Mouse (Mus musculus): ENCODE measurements around the gene Gm20683. TPM values are rescaled to one million over a fixed set of nuclear protein-coding genes. Genes with fewer than 3 reads are reported as not detected.
"Not testable (repeated sequence)": the region's sequence is repeated elsewhere in the genome, so short reads cannot be mapped to it uniquely, and the experiment has no call there.

Gm20683 gene
- polyA plus RNA-seq, 1 experiment from 2014 or later, result 2.6 TPM

- Histone ChIP-seq H3K4me2 (replicated peaks; ENCODE audit: low read depth, low read length) (no peak overlapping the region; the same call in 1 of the 2 replicates), H3K9me3 (ENCODE audit: control insufficient read depth, low read length) (no peaks in the 10 kb centered on the region), H3K9ac (ENCODE audit: low read depth, low read length) (no peak overlapping the region), H3K4me1 (ENCODE audit: control insufficient read depth, insufficient read depth, low read length) (peaks cover 12% of the 10 kb centered on the region), H3K27ac (ENCODE audit: low read depth, low read length) (no peak overlapping the region), H3K27me3 (ENCODE audit: control insufficient read depth, insufficient read depth, low read length) (peaks cover 34% of the 10 kb centered on the region), H3K36me3 (ENCODE audit: control insufficient read depth, insufficient read depth, low read length) (no peaks in the 10 kb centered on the region), H3K4me3 (ENCODE audit: low read length) (no peak overlapping the region)
- ATAC-seq (ENCODE audit: low FRiP score, low TSS enrichment), result peak; percentile 41; the same call in 1 of the 2 replicates
- 1% methylated on average over 20 of the region's 20 CpGs for WGBS
Measured at GRCm38 (mm10) chr17:25813471-25813870, 28.1 kb downstream of the Gm20683 start.

DNA sequence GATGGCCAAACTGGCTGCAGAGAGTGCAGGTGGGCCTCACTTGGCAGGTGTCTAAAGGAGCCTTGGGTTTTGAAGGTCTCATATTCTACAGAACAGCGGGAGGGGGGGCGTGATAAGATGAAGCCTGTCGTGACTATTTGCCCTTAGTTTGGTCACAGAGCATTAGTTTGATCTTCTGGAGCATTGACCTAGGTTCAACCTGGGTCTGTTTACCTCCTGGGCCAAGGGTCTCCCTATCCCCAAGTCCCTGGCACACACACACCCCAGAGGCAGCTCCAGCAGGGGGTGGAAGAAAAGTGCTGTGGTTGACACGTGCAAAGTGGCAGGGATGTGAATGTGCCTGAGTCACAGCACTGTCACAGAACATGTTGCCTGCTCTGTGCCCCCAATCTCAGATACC is 30.7 kb downstream of the Gm20683 start:
- WGBS, result 71% methylated on average over 4 of the region's 4 CpGs
- Histone ChIP-seq H3K9me3 (ENCODE audit: control insufficient read depth, low read length) (no peaks in the 10 kb centered on the region), H3K27me3 (ENCODE audit: control insufficient read depth, insufficient read depth, low read length) (peaks cover 27% of the 10 kb centered on the region), H3K4me2 (replicated peaks; ENCODE audit: low read depth, low read length) (no peak overlapping the region), H3K27ac (ENCODE audit: low read depth, low read length) (no peak overlapping the region), H3K4me3 (ENCODE audit: low read length) (no peak overlapping the region), H3K36me3 (ENCODE audit: control insufficient read depth, insufficient read depth, low read length) (no peaks in the 10 kb centered on the region), H3K9ac (ENCODE audit: low read depth, low read length) (no peak overlapping the region), H3K4me1 (ENCODE audit: control insufficient read depth, insufficient read depth, low read length) (peaks cover 12% of the 10 kb centered on the region)
- no peak for ATAC-seq (ENCODE audit: low FRiP score, low TSS enrichment)

GRCm38 (mm10) chr17:25809606-25810340 is 31.8 kb downstream of the Gm20683 start:
- 7% methylated on average over 25 of the region's 25 CpGs for WGBS
- Histone ChIP-seq H3K27ac (ENCODE audit: low read depth, low read length) (no peak overlapping the region), H3K9me3 (ENCODE audit: control insufficient read depth, low read length) (no peaks in the 10 kb centered on the region), H3K4me2 (replicated peaks; ENCODE audit: low read depth, low read length) (peak overlapping the region; percentile 99), H3K36me3 (ENCODE audit: control insufficient read depth, insufficient read depth, low read length) (no peaks in the 10 kb centered on the region), H3K27me3 (ENCODE audit: control insufficient read depth, insufficient read depth, low read length) (peaks cover 27% of the 10 kb centered on the region), H3K4me3 (ENCODE audit: low read length) (peak overlapping the region; percentile 68), H3K4me1 (ENCODE audit: control insufficient read depth, insufficient read depth, low read length) (peaks cover 12% of the 10 kb centered on the region), H3K9ac (ENCODE audit: low read depth, low read length) (peak overlapping the region; percentile 63)
- peak; percentile 41; the same call in 1 of the 2 replicates for ATAC-seq (ENCODE audit: low FRiP score, low TSS enrichment)

DNA sequence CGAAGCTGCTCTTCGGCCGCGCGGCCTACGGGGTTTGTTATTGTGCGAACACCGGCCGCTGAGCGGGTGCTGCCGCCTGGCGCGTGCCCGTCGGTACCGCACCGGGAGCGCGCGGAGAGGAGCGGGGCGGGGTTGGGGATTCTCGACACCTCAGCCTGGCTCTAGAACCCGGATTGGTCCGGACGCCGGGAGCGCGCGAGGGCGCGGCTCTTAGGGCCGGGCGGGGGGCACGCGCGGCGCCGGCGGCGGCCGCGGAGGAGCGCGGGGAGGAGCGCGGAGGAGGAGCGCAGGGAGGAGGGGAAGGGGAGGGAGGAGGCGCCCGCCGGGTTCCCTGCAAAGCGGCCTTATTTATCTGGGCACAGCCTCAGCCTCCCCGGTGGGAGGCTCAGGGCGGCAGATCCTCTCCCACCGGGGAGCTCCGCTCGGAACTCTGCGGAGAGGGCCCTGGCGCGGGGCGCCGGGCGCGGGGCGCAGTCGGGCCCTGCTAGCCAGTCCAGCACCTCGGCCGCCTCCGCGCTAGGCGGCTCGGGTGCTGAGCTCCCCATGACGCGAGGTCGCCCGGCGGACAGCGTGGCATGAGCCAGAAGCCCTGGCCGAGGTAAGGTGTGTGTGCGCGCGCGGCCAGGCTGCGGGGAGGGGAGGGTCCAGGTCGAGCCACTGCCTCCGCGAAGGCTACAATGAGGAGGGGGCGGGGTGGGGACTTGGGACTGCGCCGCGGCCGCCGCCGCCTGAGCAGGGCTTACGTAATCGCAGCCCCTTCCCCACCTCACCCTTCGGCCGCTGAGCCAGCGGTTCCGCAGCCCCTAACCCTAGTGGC is 32.6 kb downstream of the Gm20683 start, which contains the start of gene Fbxl16:
Fbxl16 (plus strand) TSS at position 297 of the 817 bp plus-strand sequence.
- Histone ChIP-seq H3K4me3 (ENCODE audit: low read length) (peak within 1 kb of the TSS; percentile 68), H3K9ac (ENCODE audit: low read depth, low read length) (peak within 1 kb of the TSS; percentile 63), H3K27ac (ENCODE audit: low read depth, low read length) (no peak within 1 kb of the TSS), H3K4me1 (ENCODE audit: control insufficient read depth, insufficient read depth, low read length) (peaks cover 12% of the 10 kb centered on the region), H3K27me3 (ENCODE audit: control insufficient read depth, insufficient read depth, low read length) (peaks cover 27% of the 10 kb centered on the region), H3K9me3 (ENCODE audit: control insufficient read depth, low read length) (no peaks in the 10 kb centered on the region), H3K36me3 (ENCODE audit: control insufficient read depth, insufficient read depth, low read length) (no peaks in the 10 kb centered on the region), H3K4me2 (replicated peaks; ENCODE audit: low read depth, low read length) (peak within 1 kb of the TSS; percentile 99)
- peak; percentile 82 for ATAC-seq (ENCODE audit: low FRiP score, low TSS enrichment)
- WGBS, result under 1% methylated on average over 89 of the region's 100 CpGs

GRCm38 (mm10) chr17:25808028-25808427 is 33.5 kb downstream of the Gm20683 start:
- no peaks in the 10 kb centered on the region for H3K36me3 ChIP-seq (ENCODE audit: control insufficient read depth, insufficient read depth, low read length)
- H3K27ac ChIP-seq (ENCODE audit: low read depth, low read length), result no peak overlapping the region
- no peak for ATAC-seq (ENCODE audit: low FRiP score, low TSS enrichment)
- H3K27me3 ChIP-seq (ENCODE audit: control insufficient read depth, insufficient read depth, low read length), result peaks cover 27% of the 10 kb centered on the region
- H3K4me3 ChIP-seq (ENCODE audit: low read length), result no peak overlapping the region; the same call in 1 of the 2 replicates
- H3K9me3 ChIP-seq (ENCODE audit: control insufficient read depth, low read length), result no peaks in the 10 kb centered on the region
- 43% methylated on average over 5 of the region's 5 CpGs for WGBS
- peaks cover 8% of the 10 kb centered on the region for H3K4me1 ChIP-seq (ENCODE audit: control insufficient read depth, insufficient read depth, low read length)
- H3K9ac ChIP-seq (ENCODE audit: low read depth, low read length), result no peak overlapping the region
- no peak overlapping the region for H3K4me2 ChIP-seq (replicated peaks; ENCODE audit: low read depth, low read length)

DNA sequence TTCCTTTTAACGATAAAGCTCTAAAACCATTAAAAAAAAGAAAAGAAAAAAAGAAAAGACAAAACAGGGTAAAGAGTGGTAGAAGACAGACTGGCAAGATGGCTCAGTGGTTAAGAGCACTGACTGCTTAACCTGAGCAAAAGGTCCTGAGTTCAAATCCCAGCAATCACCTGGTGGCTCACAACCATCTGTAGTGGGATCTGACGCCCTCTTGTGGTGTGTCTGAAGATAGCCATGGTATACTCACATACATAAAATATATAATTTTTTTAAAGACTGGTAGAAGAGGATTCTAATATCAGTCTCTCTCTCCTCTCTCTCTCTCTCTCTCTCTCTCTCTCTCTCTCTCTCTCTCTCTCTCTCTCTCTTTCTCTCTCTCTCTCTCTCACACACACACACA is 34.1 kb downstream of the Gm20683 start:
- not testable (repeated sequence) for H3K9ac ChIP-seq (ENCODE audit: low read depth, low read length); H3K4me2 ChIP-seq (replicated peaks; ENCODE audit: low read depth, low read length); H3K36me3 ChIP-seq (ENCODE audit: control insufficient read depth, insufficient read depth, low read length); H3K4me1 ChIP-seq (ENCODE audit: control insufficient read depth, insufficient read depth, low read length); H3K4me3 ChIP-seq (ENCODE audit: low read length); ATAC-seq (ENCODE audit: low FRiP score, low TSS enrichment); H3K9me3 ChIP-seq (ENCODE audit: control insufficient read depth, low read length); H3K27ac ChIP-seq (ENCODE audit: low read depth, low read length)
- WGBS, result 55% methylated on average over 2 of the region's 2 CpGs
- peaks cover 27% of the 10 kb centered on the region for H3K27me3 ChIP-seq (ENCODE audit: control insufficient read depth, insufficient read depth, low read length)

GRCm38 (mm10) chr17:25806507-25806906 is 35.1 kb downstream of the Gm20683 start:
- WGBS, result 79% methylated on average over 4 of the region's 4 CpGs
- ATAC-seq (ENCODE audit: low FRiP score, low TSS enrichment), result no peak
- no peak overlapping the region for H3K9ac ChIP-seq (ENCODE audit: low read depth, low read length)
- H3K4me2 ChIP-seq (replicated peaks; ENCODE audit: low read depth, low read length), result no peak overlapping the region
- H3K27me3 ChIP-seq (ENCODE audit: control insufficient read depth, insufficient read depth, low read length), result peaks cover 27% of the 10 kb centered on the region
- no peaks in the 10 kb centered on the region for H3K9me3 ChIP-seq (ENCODE audit: control insufficient read depth, low read length)
- H3K36me3 ChIP-seq (ENCODE audit: control insufficient read depth, insufficient read depth, low read length), result no peaks in the 10 kb centered on the region
- peaks cover 8% of the 10 kb centered on the region for H3K4me1 ChIP-seq (ENCODE audit: control insufficient read depth, insufficient read depth, low read length)
- H3K27ac ChIP-seq (ENCODE audit: low read depth, low read length), result no peak overlapping the region
- H3K4me3 ChIP-seq (ENCODE audit: low read length), result no peak overlapping the region

GRCm38 (mm10) chr17:25802825-25803517 is 38.6 kb downstream of the Gm20683 start:
- H3K27me3 ChIP-seq (ENCODE audit: control insufficient read depth, insufficient read depth, low read length), result peaks cover 2% of the 10 kb centered on the region
- no peaks in the 10 kb centered on the region for H3K36me3 ChIP-seq (ENCODE audit: control insufficient read depth, insufficient read depth, low read length)
- H3K9me3 ChIP-seq (ENCODE audit: control insufficient read depth, low read length), result no peaks in the 10 kb centered on the region
- no peak overlapping the region for H3K4me2 ChIP-seq (replicated peaks; ENCODE audit: low read depth, low read length)
- ATAC-seq (ENCODE audit: low FRiP score, low TSS enrichment), result no peak; the same call in 1 of the 2 replicates
- WGBS, result 12% methylated on average over 10 of the region's 10 CpGs
- H3K4me1 ChIP-seq (ENCODE audit: control insufficient read depth, insufficient read depth, low read length), result no peaks in the 10 kb centered on the region
- H3K4me3 ChIP-seq (ENCODE audit: low read length), result no peak overlapping the region
- peak overlapping the region; percentile 40; the same call in 1 of the 2 replicates for H3K9ac ChIP-seq (ENCODE audit: low read depth, low read length)
- no peak overlapping the region for H3K27ac ChIP-seq (ENCODE audit: low read depth, low read length)
